Mouse (Mus musculus) heart, embryonic 13.5 days (tissue): ENCODE measurements around the gene Gm9780. TPM values are rescaled to one million over a fixed set of nuclear protein-coding genes. Genes with fewer than 3 reads are reported as not detected.

Experiments used
- polyA plus RNA-seq: library from polyadenylated mRNA; unstranded; fragments of >200 nt; fragmentation: Nextera tagmentation; extraction: Ambion mirVana; gene quantifications from 2 replicates; pipeline ENCODE4 v1.2.1, GENCODE M21; 2015

Gene Gm9780
- polyA plus RNA-seq, 1 experiment from 2014 or later: 3.9 TPM

Other genes starting within 250 kb of the Gm9780 start
- 21.6 and 23.6 TPM in 2 replicates for gene Anxa11, start 200.6 kb downstream of the Gm9780 start, polyA plus RNA-seq
- gene Plac9a, start 139.6 kb downstream of the Gm9780 start, polyA plus RNA-seq: not detected in 2 replicates
- 1.7 and 2.7 TPM in 2 replicates for gene Tmem254a, start 115.0 kb downstream of the Gm9780 start, polyA plus RNA-seq
- gene Cphx1, start 104.4 kb downstream of the Gm9780 start, polyA plus RNA-seq: 0.12 TPM in 1 of 2 replicates, not detected in the other
- gene Duxbl1, start 64.1 kb downstream of the Gm9780 start, polyA plus RNA-seq: 0.70 and 0.71 TPM in 2 replicates
- gene Tmem254c, start 24.6 kb upstream of the Gm9780 start, polyA plus RNA-seq: 19.9 and 23.7 TPM in 2 replicates
- not detected in 2 replicates for gene Cphx2, start 38.8 kb upstream of the Gm9780 start, polyA plus RNA-seq
- gene Cphx3, start 39.6 kb upstream of the Gm9780 start, polyA plus RNA-seq: not detected in 2 replicates
- gene Duxbl2, start 75.6 kb upstream of the Gm9780 start, polyA plus RNA-seq: 0.32 and 0.92 TPM in 2 replicates
- 3.2 and 9.9 TPM in 2 replicates for gene Plac9b, start 139.8 kb upstream of the Gm9780 start, polyA plus RNA-seq
- gene Tmem254b, start 164.3 kb upstream of the Gm9780 start, polyA plus RNA-seq: 23.7 and 25.6 TPM in 2 replicates
- 0.80 and 0.88 TPM in 2 replicates for gene Duxbl3, start 215.3 kb upstream of the Gm9780 start, polyA plus RNA-seq